Mouse (Mus musculus) embryonic fibroblast, embryonic 13.5 days (primary cell): ENCODE data around the gene Itpripl2.

ENCODE experiments used
- CTCF ChIP-seq: IDR thresholded peaks from 2 replicates; pipeline ENCODE4 v1.5.1; 2011; ENCODE audit warnings: mild to moderate bottlenecking, control low read depth, low read length, moderate library complexity, borderline replicate concordance; ENCODE audit not compliant: insufficient read depth
- POLR2A ChIP-seq: IDR thresholded peaks from 2 replicates; pipeline ENCODE4 v1.6.1; 2011; ENCODE audit warnings: low read depth, mild to moderate bottlenecking, control low read depth, low read length, moderate library complexity

DNA sequence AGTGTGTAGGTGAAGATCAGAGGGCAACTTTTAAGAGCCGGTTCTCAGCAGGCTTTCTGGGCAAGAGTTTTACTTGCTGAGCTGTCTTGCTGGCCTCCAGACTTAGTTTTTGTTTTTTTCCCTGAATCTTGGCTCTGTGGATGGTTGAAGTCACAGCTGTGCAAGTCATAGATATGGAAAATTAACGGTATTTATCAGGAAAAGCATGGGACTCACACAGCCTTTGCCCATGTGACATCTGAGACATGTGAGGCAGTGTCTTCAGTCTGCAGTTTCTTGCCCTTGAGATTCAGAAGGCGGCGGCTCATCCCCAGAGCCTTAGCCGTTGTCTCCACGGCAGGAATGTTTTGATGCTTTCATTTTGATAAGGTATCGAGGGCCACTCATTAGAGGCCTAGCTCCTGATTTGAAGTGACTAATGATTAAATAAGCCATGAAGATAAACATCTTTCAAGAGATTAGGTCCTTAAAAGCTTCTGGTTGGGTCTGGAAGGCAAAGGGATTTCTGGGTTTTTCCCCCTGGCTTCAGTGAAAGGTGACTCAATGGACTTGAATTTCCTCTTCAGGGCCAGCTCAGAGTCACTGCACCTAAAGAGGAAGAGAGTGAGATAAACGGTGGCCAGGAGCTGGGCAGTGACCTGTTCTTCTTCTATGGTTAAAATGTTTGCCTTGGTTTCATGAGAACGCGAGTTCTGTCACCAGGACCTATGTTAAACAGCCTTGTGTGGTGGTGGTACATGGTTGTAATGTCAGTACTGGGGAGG lies 10.5 kb downstream of the Itpripl2 start:
- TF ChIP-seq POLR2A (no peak), CTCF (no peak)
